Mouse (Mus musculus) heart, embryonic 11.5 days (tissue): Measurements from ENCODE around the gene Arhgef3. TPM values are rescaled to one million over a fixed set of nuclear protein-coding genes. Genes with fewer than 3 reads are reported as not detected.

Experiments
- ATAC-seq: fragments of 200-750 bp; cut with Nextera tagmentation; replicated peaks from 2 replicates; pipeline ENCODE4 v1.8.0; 2017; ENCODE audit warnings: moderate library complexity; ENCODE audit not compliant: insufficient number of reproducible peaks, low FRiP score, low TSS enrichment
- H3K27ac ChIP-seq: fragments of 300-500 bp; sonication (generic); 2 replicates; pipeline ENCODE4 v1.5.1; 2014; ENCODE audit warnings: mild to moderate bottlenecking, low read depth, low read length
- H3K27me3 ChIP-seq: fragments of 300-500 bp; sonication (generic); 2 replicates; pipeline ENCODE4 v1.6.1; 2014; ENCODE audit warnings: mild to moderate bottlenecking, low read length, mixed read lengths; ENCODE audit not compliant: control insufficient read depth, insufficient read depth
- H3K36me3 ChIP-seq: fragments of 300-500 bp; sonication (generic); 2 replicates; pipeline ENCODE4 v1.6.1; 2014; ENCODE audit warnings: mild to moderate bottlenecking, low read length, moderate library complexity, mixed read lengths; ENCODE audit not compliant: control insufficient read depth, insufficient read depth
- H3K4me1 ChIP-seq: fragments of 300-500 bp; sonication (generic); 2 replicates; pipeline ENCODE4 v1.6.1; 2014; ENCODE audit warnings: low read length; ENCODE audit not compliant: control insufficient read depth, insufficient read depth
- H3K4me2 ChIP-seq: fragments of 300-500 bp; sonication (generic); 2 replicates; pipeline ENCODE4 v1.6.1; 2014; ENCODE audit warnings: mild to moderate bottlenecking, moderate library complexity
- H3K4me3 ChIP-seq: fragments of 300-500 bp; sonication (generic); 2 replicates; pipeline ENCODE4 v1.5.1; 2014; ENCODE audit warnings: low read depth, low read length
- H3K9ac ChIP-seq: fragments of 300-500 bp; sonication (generic); 2 replicates; pipeline ENCODE4 v1.6.1; 2014; ENCODE audit warnings: mild to moderate bottlenecking, low read depth, low read length, moderate library complexity
- H3K9me3 ChIP-seq: fragments of 300-500 bp; sonication (generic); replicated peaks from 2 replicates; pipeline ENCODE4 v1.6.1; 2016; ENCODE audit warnings: low read length; ENCODE audit not compliant: control insufficient read depth
- WGBS: fragments of 180-500 bp; shearing (Covaris S2); extraction: QIAGEN DNeasy Blood & Tissue Kit; methylation state at CpG from one replicate; pipeline ENCODE4 v1.1.7; 2014; ENCODE audit not compliant: insufficient replicate concordance; 5-methylcytosine and 5-hydroxymethylcytosine counted together
- polyA plus RNA-seq: library from polyadenylated mRNA; unstranded; fragments of >200 nt; fragmentation: Nextera tagmentation; extraction: Ambion mirVana; gene quantifications from 2 replicates; pipeline ENCODE4 v1.2.1, GENCODE M21; 2014

The Arhgef3 gene
- polyA plus RNA-seq, 1 experiment from 2014 or later = 10.1 TPM

- ATAC-seq = no peak
- no peak overlapping the region for H3K9ac ChIP-seq
- H3K27ac ChIP-seq = no peak overlapping the region
- no peaks in the 10 kb centered on the region for H3K36me3 ChIP-seq
- no peak overlapping the region for H3K4me3 ChIP-seq
- H3K9me3 ChIP-seq = no peaks in the 10 kb centered on the region
- H3K4me2 ChIP-seq = no peak overlapping the region
- no peaks in the 10 kb centered on the region for H3K27me3 ChIP-seq
- no peaks in the 10 kb centered on the region for H3K4me1 ChIP-seq
- 64% methylated on average over 4 of the region's 4 CpGs for WGBS
Observed at GRCm38 (mm10) chr14:27310559-27311242, 196.0 kb downstream of the Arhgef3 start.

GRCm38 (mm10) chr14:27312380-27312779 is 197.7 kb downstream of the Arhgef3 start:
- H3K27ac ChIP-seq = no peak overlapping the region
- no peak for ATAC-seq
- no peak overlapping the region for H3K4me3 ChIP-seq
- no peaks in the 10 kb centered on the region for H3K36me3 ChIP-seq
- no peak overlapping the region for H3K9ac ChIP-seq
- no peaks in the 10 kb centered on the region for H3K9me3 ChIP-seq
- H3K27me3 ChIP-seq = no peaks in the 10 kb centered on the region
- no peak overlapping the region for H3K4me2 ChIP-seq
- WGBS = 71% methylated on average over 1 of the region's 1 CpGs
- no peaks in the 10 kb centered on the region for H3K4me1 ChIP-seq

- Histone ChIP-seq H3K27ac (no peak overlapping the region), H3K9me3 (no peaks in the 10 kb centered on the region), H3K4me1 (peaks cover 3% of the 10 kb centered on the region; the same call in 1 of the 2 replicates), H3K4me2 (no peak overlapping the region), H3K4me3 (no peak overlapping the region), H3K9ac (no peak overlapping the region), H3K27me3 (no peaks in the 10 kb centered on the region), H3K36me3 (no peaks in the 10 kb centered on the region)
- WGBS = 79% methylated on average over 6 of the region's 6 CpGs
- ATAC-seq = no peak
Observed at GRCm38 (mm10) chr14:27315737-27316136, 201.0 kb downstream of the Arhgef3 start.

- H3K4me1 ChIP-seq = peaks cover 8% of the 10 kb centered on the region; the same call in 1 of the 2 replicates
- no peaks in the 10 kb centered on the region for H3K9me3 ChIP-seq
- 73% methylated on average over 8 of the region's 8 CpGs for WGBS
- H3K4me3 ChIP-seq = no peak overlapping the region
- H3K4me2 ChIP-seq = no peak overlapping the region
- no peaks in the 10 kb centered on the region for H3K27me3 ChIP-seq
- no peaks in the 10 kb centered on the region for H3K36me3 ChIP-seq
- no peak overlapping the region for H3K27ac ChIP-seq
- ATAC-seq = no peak
- H3K9ac ChIP-seq = no peak overlapping the region
Observed at GRCm38 (mm10) chr14:27317146-27317545, 202.4 kb downstream of the Arhgef3 start.

- WGBS = 48% methylated on average over 7 of the region's 7 CpGs
- peaks cover 8% of the 10 kb centered on the region; the same call in 1 of the 2 replicates for H3K4me1 ChIP-seq
Observed at GRCm38 (mm10) chr14:27319386-27319785, 204.7 kb downstream of the Arhgef3 start.

GRCm38 (mm10) chr14:27322041-27322440 is 207.3 kb downstream of the Arhgef3 start:
- no peak overlapping the region for H3K4me3 ChIP-seq
- H3K4me2 ChIP-seq = no peak overlapping the region
- no peak overlapping the region for H3K9ac ChIP-seq
- H3K36me3 ChIP-seq = no peaks in the 10 kb centered on the region
- peaks cover 8% of the 10 kb centered on the region; the same call in 1 of the 2 replicates for H3K4me1 ChIP-seq
- no peak overlapping the region for H3K27ac ChIP-seq
- no peaks in the 10 kb centered on the region for H3K27me3 ChIP-seq
- no peak for ATAC-seq
- H3K9me3 ChIP-seq = no peaks in the 10 kb centered on the region
- 47% methylated on average over 4 of the region's 4 CpGs for WGBS

More at GRCm38 (mm10) chr14:27319386-27319785, 204.7 kb downstream of the Arhgef3 start:
- no peaks in the 10 kb centered on the region for H3K36me3 ChIP-seq
- no peaks in the 10 kb centered on the region for H3K27me3 ChIP-seq
- H3K27ac ChIP-seq = no peak overlapping the region
- H3K9me3 ChIP-seq = no peaks in the 10 kb centered on the region
- ATAC-seq = no peak
- no peak overlapping the region for H3K4me3 ChIP-seq
- H3K9ac ChIP-seq = no peak overlapping the region
- H3K4me2 ChIP-seq = no peak overlapping the region

- Histone ChIP-seq H3K27me3 (no peaks in the 10 kb centered on the region), H3K9me3 (no peaks in the 10 kb centered on the region), H3K36me3 (no peaks in the 10 kb centered on the region), H3K9ac (no peak overlapping the region), H3K4me3 (no peak overlapping the region), H3K4me1 (peaks cover 6% of the 10 kb centered on the region; the same call in 1 of the 2 replicates), H3K27ac (no peak overlapping the region), H3K4me2 (no peak overlapping the region)
- ATAC-seq = no peak
- WGBS = 74% methylated on average over 7 of the region's 7 CpGs
Observed at GRCm38 (mm10) chr14:27324689-27325088, 210.0 kb downstream of the Arhgef3 start.

- H3K4me2 ChIP-seq = no peak overlapping the region
- H3K9ac ChIP-seq = no peak overlapping the region
- no peaks in the 10 kb centered on the region for H3K27me3 ChIP-seq
- no peak overlapping the region for H3K4me3 ChIP-seq
- WGBS = 76% methylated on average over 6 of the region's 6 CpGs
- no peak overlapping the region for H3K27ac ChIP-seq
- H3K36me3 ChIP-seq = no peaks in the 10 kb centered on the region
- no peaks in the 10 kb centered on the region for H3K9me3 ChIP-seq
- H3K4me1 ChIP-seq = 0 out of 2 replicates have a peak, but pooled peaks cover 4% of the 10 kb centered on the region
- no peak for ATAC-seq
Observed at GRCm38 (mm10) chr14:27325537-27325936, 210.8 kb downstream of the Arhgef3 start.

- no peak overlapping the region for H3K9ac ChIP-seq
- no peak for ATAC-seq
- H3K27me3 ChIP-seq = no peaks in the 10 kb centered on the region
- WGBS = 72% methylated on average over 3 of the region's 3 CpGs
- H3K27ac ChIP-seq = no peak overlapping the region
- no peak overlapping the region for H3K4me2 ChIP-seq
- H3K9me3 ChIP-seq = no peaks in the 10 kb centered on the region
- no peak overlapping the region for H3K4me3 ChIP-seq
- no peaks in the 10 kb centered on the region for H3K36me3 ChIP-seq
- no peaks in the 10 kb centered on the region for H3K4me1 ChIP-seq
Observed at GRCm38 (mm10) chr14:27327862-27328261, 213.2 kb downstream of the Arhgef3 start.
